Mouse (Mus musculus): ENCODE data around the gene Lamtor3. TPM values are rescaled to one million over a fixed set of nuclear protein-coding genes. Genes with fewer than 3 reads are reported as not detected.

Gene Lamtor3
- total RNA-seq (2012; rRNA removed): 39.3 and 41.4 TPM in 2 replicates

DNA sequence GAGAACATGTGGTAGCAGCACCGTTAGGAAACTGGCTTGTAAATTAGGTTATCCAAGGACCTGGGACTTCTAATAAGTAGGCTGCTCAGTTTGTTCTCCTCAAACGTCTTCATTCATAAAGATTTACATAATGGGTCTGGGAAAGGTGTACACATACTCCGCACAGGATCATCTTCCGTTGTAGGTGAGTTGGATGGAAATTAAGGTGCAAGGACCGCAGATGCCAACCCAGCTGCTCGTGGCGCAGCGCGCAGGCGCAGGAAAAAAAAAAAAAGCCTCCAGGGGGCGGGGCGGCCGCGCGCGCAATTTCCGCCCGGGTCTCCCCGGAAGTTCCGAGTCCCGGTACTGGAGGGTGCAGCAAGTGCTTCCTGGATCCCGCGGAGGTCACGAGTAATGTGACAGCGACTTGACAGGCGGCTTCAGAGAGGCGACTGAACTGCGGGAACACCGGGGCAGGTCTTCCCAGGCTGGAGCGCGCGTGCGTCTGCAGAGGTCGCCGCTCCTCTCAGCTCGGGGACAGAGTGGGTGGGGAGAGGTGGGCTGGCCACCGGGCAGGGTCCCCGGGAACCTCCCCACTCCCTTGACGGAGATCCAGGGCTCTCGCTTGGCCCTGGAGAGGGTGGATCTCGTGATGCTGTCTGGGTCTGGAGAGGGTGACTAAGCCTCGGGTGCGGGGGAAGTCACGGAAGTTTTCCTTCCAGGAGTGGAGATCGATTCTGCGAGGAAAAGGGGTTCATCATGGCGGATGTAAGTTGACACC is at the start of gene Lamtor3:
Gene Lamtor3 (plus strand): TSS at position 335 of the 760 bp plus-strand sequence.
- Histone ChIP-seq H3K9me3 (ENCODE audit: control insufficient read depth, insufficient read depth, low read depth, low read length) (no peaks in the 10 kb centered on the region), H3K27ac (ENCODE audit: insufficient read depth, low read depth, low read length, poor library complexity, severe bottlenecking) (peak within 1 kb of the TSS; percentile 55), H3K36me3 (ENCODE audit: control insufficient read depth, insufficient read depth, low read length, poor library complexity, severe bottlenecking) (peaks cover 4% of the 10 kb centered on the region; the same call in 1 of the 2 replicates), H3K4me3 (ENCODE audit: insufficient read depth in 1 of 2, low read depth in 1 of 2, low read length in 2 of 2, poor library complexity in 1 of 2, severe bottlenecking in 1 of 2) (peak within 1 kb of the TSS; percentile 87 to 99), H3K9ac (ENCODE audit: insufficient read depth, low read depth, low read length, poor library complexity, severe bottlenecking) (peak within 1 kb of the TSS; percentile 82), H3K4me1 (ENCODE audit: control insufficient read depth in 2 of 2, insufficient read depth in 2 of 2, low read length in 2 of 2, poor library complexity in 1 of 2) (peaks cover 0 to 4% of the 10 kb centered on the region in 2 experiments; a peak in 1 of 4 replicates)
- peak; percentile 73 for DNase-seq (ENCODE audit: low read depth, low spot score)
- in situ Hi-C loops (cut with MboI; ENCODE audit: low sequenced_read_pairs in 2 of 2, unreplicated experiment in 2 of 2): no loop called here
- TF ChIP-seq CHD2 (IDR thresholded peaks at IDR 0.05; ENCODE audit: low read depth, low read length) (no peak), ZNF384 (IDR thresholded peaks at IDR 0.05; ENCODE audit: low read depth, low read length) (peak; percentile 99)

GRCm38 (mm10) chr3:137869395-137869794 is 48.9 kb upstream of the Lamtor3 start:
- Histone ChIP-seq H3K4me1 (ENCODE audit: control insufficient read depth in 2 of 2, insufficient read depth in 2 of 2, low read length in 2 of 2, poor library complexity in 1 of 2) (no peaks in the 10 kb centered on the region), H3K9ac (ENCODE audit: insufficient read depth, low read depth, low read length, poor library complexity, severe bottlenecking) (no peak overlapping the region), H3K27ac (ENCODE audit: insufficient read depth, low read depth, low read length, poor library complexity, severe bottlenecking) (no peak overlapping the region), H3K4me3 (ENCODE audit: insufficient read depth in 1 of 2, low read depth in 1 of 2, low read length in 2 of 2, poor library complexity in 1 of 2, severe bottlenecking in 1 of 2) (no peak overlapping the region), H3K36me3 (ENCODE audit: control insufficient read depth, insufficient read depth, low read length, poor library complexity, severe bottlenecking) (peaks cover 7% of the 10 kb centered on the region), H3K9me3 (ENCODE audit: control insufficient read depth, insufficient read depth, low read depth, low read length) (no peaks in the 10 kb centered on the region)
- no peak for TF ChIP-seq ZC3H11A (IDR thresholded peaks at IDR 0.05; ENCODE audit: borderline replicate concordance, low read depth, low read length)
- no peak for TF ChIP-seq ZNF384 (IDR thresholded peaks at IDR 0.05; ENCODE audit: low read depth, low read length)
- TF ChIP-seq CHD2 (IDR thresholded peaks at IDR 0.05; ENCODE audit: low read depth, low read length): no peak
- TF ChIP-seq HCFC1 (IDR thresholded peaks at IDR 0.05; ENCODE audit: borderline replicate concordance, insufficient read depth, low read length): no peak
- TF ChIP-seq MAFK (IDR thresholded peaks at IDR 0.05; ENCODE audit: insufficient read depth, low read depth, low read length): no peak
- no peak for DNase-seq (ENCODE audit: low read depth, low spot score)
- in situ Hi-C loops (cut with MboI; ENCODE audit: low sequenced_read_pairs in 2 of 2, unreplicated experiment in 2 of 2): no loop called here

- Histone ChIP-seq H3K36me3 (ENCODE audit: control insufficient read depth, insufficient read depth, low read length, poor library complexity, severe bottlenecking) (no peaks in the 10 kb centered on the region), H3K9ac (ENCODE audit: insufficient read depth, low read depth, low read length, poor library complexity, severe bottlenecking) (no peak overlapping the region), H3K9me3 (ENCODE audit: control insufficient read depth, insufficient read depth, low read depth, low read length) (no peaks in the 10 kb centered on the region), H3K4me1 (ENCODE audit: control insufficient read depth in 2 of 2, insufficient read depth in 2 of 2, low read length in 2 of 2, poor library complexity in 1 of 2) (peaks cover 0 to 6% of the 10 kb centered on the region in 2 experiments; a peak in 1 of 4 replicates), H3K4me3 (ENCODE audit: insufficient read depth in 1 of 2, low read depth in 1 of 2, low read length in 2 of 2, poor library complexity in 1 of 2, severe bottlenecking in 1 of 2) (no peak overlapping the region), H3K27ac (ENCODE audit: insufficient read depth, low read depth, low read length, poor library complexity, severe bottlenecking) (no peak overlapping the region)
- in situ Hi-C loops (cut with MboI; ENCODE audit: low sequenced_read_pairs in 2 of 2, unreplicated experiment in 2 of 2): no loop called here
- TF ChIP-seq ZC3H11A (IDR thresholded peaks at IDR 0.05; ENCODE audit: borderline replicate concordance, low read depth, low read length) (no peak), CHD2 (IDR thresholded peaks at IDR 0.05; ENCODE audit: low read depth, low read length) (no peak), HCFC1 (IDR thresholded peaks at IDR 0.05; ENCODE audit: borderline replicate concordance, insufficient read depth, low read length) (no peak), MAFK (IDR thresholded peaks at IDR 0.05; ENCODE audit: insufficient read depth, low read depth, low read length) (peak; percentile 92)
- no peak for DNase-seq (ENCODE audit: low read depth, low spot score)
These were observed 39.0 kb upstream of the Lamtor3 start for GRCm38 (mm10) chr3:137879313-137879712.

DNA sequence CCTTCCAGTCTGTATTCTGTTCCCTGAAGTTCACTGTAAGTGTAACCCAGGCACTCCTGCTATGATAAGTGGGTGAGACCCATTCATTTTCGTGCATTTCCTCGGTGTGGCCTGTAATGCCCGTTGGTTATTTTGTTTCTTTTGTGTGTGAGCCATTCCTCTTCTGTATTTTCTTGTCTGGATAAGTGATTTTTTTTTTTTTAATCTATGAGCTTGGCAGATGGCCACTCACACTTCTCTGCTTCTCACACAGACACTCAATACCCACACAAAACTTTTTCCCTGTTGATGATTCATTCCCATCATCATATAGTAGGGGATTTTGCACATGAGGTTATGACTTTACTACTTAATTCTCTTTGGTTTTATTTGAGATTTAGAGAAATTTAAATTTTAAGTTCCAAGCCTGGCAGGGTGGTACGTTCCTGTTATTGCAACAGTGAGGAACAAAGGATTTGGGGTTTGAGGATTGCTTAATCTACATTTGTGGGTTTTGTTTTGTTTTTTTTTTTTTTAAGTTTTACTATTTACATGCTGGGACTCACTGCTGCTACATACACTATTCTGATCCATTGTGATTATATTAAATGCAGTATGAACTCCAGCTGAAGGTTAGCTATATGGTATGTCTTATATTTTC is 38.1 kb upstream of the Lamtor3 start:
- Histone ChIP-seq H3K4me1 (ENCODE audit: control insufficient read depth in 2 of 2, insufficient read depth in 2 of 2, low read length in 2 of 2, poor library complexity in 1 of 2) (peaks cover 2 to 6% of the 10 kb centered on the region in 2 experiments; a peak in 2 of 4 replicates), H3K4me3 (ENCODE audit: insufficient read depth in 1 of 2, low read depth in 1 of 2, low read length in 2 of 2, poor library complexity in 1 of 2, severe bottlenecking in 1 of 2) (no peak overlapping the region), H3K9ac (ENCODE audit: insufficient read depth, low read depth, low read length, poor library complexity, severe bottlenecking) (no peak overlapping the region), H3K36me3 (ENCODE audit: control insufficient read depth, insufficient read depth, low read length, poor library complexity, severe bottlenecking) (no peaks in the 10 kb centered on the region), H3K27ac (ENCODE audit: insufficient read depth, low read depth, low read length, poor library complexity, severe bottlenecking) (peak overlapping the region; percentile 45; the same call in 1 of the 2 replicates), H3K9me3 (ENCODE audit: control insufficient read depth, insufficient read depth, low read depth, low read length) (no peaks in the 10 kb centered on the region)
- in situ Hi-C loops (cut with MboI; ENCODE audit: low sequenced_read_pairs in 2 of 2, unreplicated experiment in 2 of 2): no loop called here
- DNase-seq (ENCODE audit: low read depth, low spot score): no peak
- TF ChIP-seq MAFK (IDR thresholded peaks at IDR 0.05; ENCODE audit: insufficient read depth, low read depth, low read length) (no peak), HCFC1 (IDR thresholded peaks at IDR 0.05; ENCODE audit: borderline replicate concordance, insufficient read depth, low read length) (no peak), ZC3H11A (IDR thresholded peaks at IDR 0.05; ENCODE audit: borderline replicate concordance, low read depth, low read length) (no peak), CHD2 (IDR thresholded peaks at IDR 0.05; ENCODE audit: low read depth, low read length) (no peak), ZNF384 (IDR thresholded peaks at IDR 0.05; ENCODE audit: low read depth, low read length) (no peak)

Measured in ES-E14 (cell line).